Mouse (Mus musculus) kidney, embryonic 14.5 days (tissue): ENCODE data around the gene Tmem200c. TPM values are rescaled to one million over a fixed set of nuclear protein-coding genes. Genes with fewer than 3 reads are reported as not detected.
A peak's percentile ranks its signal among the peaks of the same experiment; 100 is the strongest.

Source experiments
- ATAC-seq: fragments of 200-750 bp; cut with Nextera tagmentation; 2 replicates; pipeline ENCODE4 v1.8.0; 2017; ENCODE audit warnings: moderate number of reproducible peaks, mild to moderate bottlenecking, moderate TSS enrichment, moderate library complexity; ENCODE audit not compliant: low FRiP score, low TSS enrichment
- H3K27ac ChIP-seq: fragments of 300-500 bp; sonication (generic); 2 replicates; pipeline ENCODE4 v1.5.1; 2014; ENCODE audit warnings: low read depth, mild to moderate bottlenecking, low read length, moderate library complexity, mixed read lengths
- H3K27me3 ChIP-seq: fragments of 300-500 bp; sonication (generic); 2 replicates; pipeline ENCODE4 v1.6.1; 2014; ENCODE audit warnings: mild to moderate bottlenecking, low read length; ENCODE audit not compliant: control insufficient read depth, insufficient read depth
- H3K36me3 ChIP-seq: fragments of 300-500 bp; sonication (generic); 2 replicates; pipeline ENCODE4 v1.6.1; 2014; ENCODE audit warnings: low read length, mixed read lengths; ENCODE audit not compliant: control insufficient read depth, insufficient read depth
- H3K4me1 ChIP-seq: fragments of 300-500 bp; sonication (generic); 2 replicates; pipeline ENCODE4 v1.6.1; 2014; ENCODE audit warnings: low read length, mixed read lengths; ENCODE audit not compliant: control insufficient read depth, insufficient read depth
- H3K4me2 ChIP-seq: fragments of 300-500 bp; sonication (generic); replicated peaks from 2 replicates; pipeline ENCODE4 v1.6.1; 2014; ENCODE audit warnings: low read depth, mild to moderate bottlenecking, low read length
- H3K4me3 ChIP-seq: fragments of 300-500 bp; sonication (generic); 2 replicates; pipeline ENCODE4 v1.5.1; 2014; ENCODE audit warnings: mild to moderate bottlenecking, low read length
- H3K9ac ChIP-seq: fragments of 300-500 bp; sonication (generic); 2 replicates; pipeline ENCODE4 v1.6.1; 2014; ENCODE audit warnings: low read depth, mild to moderate bottlenecking, low read length, moderate library complexity
- H3K9me3 ChIP-seq: fragments of 300-500 bp; sonication (generic); 2 replicates; pipeline ENCODE4 v1.6.1; 2016; ENCODE audit warnings: low read length; ENCODE audit not compliant: control insufficient read depth
- WGBS: fragments of 180-500 bp; shearing (Covaris S2); extraction: QIAGEN DNeasy Blood & Tissue Kit; methylation state at CpG from one replicate; pipeline ENCODE4 v1.1.7; 2014; 5-methylcytosine and 5-hydroxymethylcytosine counted together
- polyA plus RNA-seq: library from polyadenylated mRNA; unstranded; fragments of >200 nt; fragmentation: Nextera tagmentation; extraction: Ambion mirVana; gene quantifications from 2 replicates; pipeline ENCODE4 v1.2.1, GENCODE M21; 2014

The Tmem200c gene
- polyA plus RNA-seq, 1 experiment from 2014 or later = 0.43 TPM

GRCm38 (mm10) chr17:68881725-68882524, 55.5 kb downstream of the Tmem200c start:
- WGBS = 15% methylated on average over 21 of the region's 21 CpGs
- Histone ChIP-seq H3K9me3 (no peaks in the 10 kb centered on the region), H3K9ac (no peak overlapping the region), H3K36me3 (no peaks in the 10 kb centered on the region), H3K4me2 (peak overlapping the region; percentile 40), H3K4me3 (peak overlapping the region; percentile 28), H3K27ac (no peak overlapping the region), H3K27me3 (no peaks in the 10 kb centered on the region), H3K4me1 (no peaks in the 10 kb centered on the region)
- 0 out of 2 replicates have a peak, but pooled peaks have one; percentile 49 for ATAC-seq

- Histone ChIP-seq H3K4me1 (no peaks in the 10 kb centered on the region), H3K27ac (no peak overlapping the region), H3K9ac (no peak overlapping the region), H3K27me3 (no peaks in the 10 kb centered on the region), H3K4me2 (no peak overlapping the region), H3K36me3 (no peaks in the 10 kb centered on the region), H3K9me3 (no peaks in the 10 kb centered on the region), H3K4me3 (no peak overlapping the region)
- 77% methylated on average over 3 of the region's 3 CpGs for WGBS
- no peak for ATAC-seq
These were observed 57.2 kb downstream of the Tmem200c start for GRCm38 (mm10) chr17:68883474-68884083.

- Histone ChIP-seq H3K9me3 (no peaks in the 10 kb centered on the region), H3K4me1 (no peaks in the 10 kb centered on the region), H3K4me2 (no peak overlapping the region), H3K4me3 (no peak overlapping the region), H3K27ac (no peak overlapping the region), H3K9ac (no peak overlapping the region), H3K36me3 (no peaks in the 10 kb centered on the region), H3K27me3 (no peaks in the 10 kb centered on the region)
- no peak for ATAC-seq
- 93% methylated on average over 3 of the region's 3 CpGs for WGBS
These were observed 64.2 kb downstream of the Tmem200c start for GRCm38 (mm10) chr17:68890672-68891071.

Other genes with a start within 250 kb of the Tmem200c start
- 17.6 and 29.7 TPM in 2 replicates for gene Epb41l3, start 249.1 kb downstream of the Tmem200c start, polyA plus RNA-seq